Mouse (Mus musculus): ENCODE results near the gene Mgst3. TPM values are rescaled to one million over a fixed set of nuclear protein-coding genes. Genes with fewer than 3 reads are reported as not detected.

The Mgst3 gene
- polyA plus RNA-seq, 1 experiment, result 114 TPM

DNA sequence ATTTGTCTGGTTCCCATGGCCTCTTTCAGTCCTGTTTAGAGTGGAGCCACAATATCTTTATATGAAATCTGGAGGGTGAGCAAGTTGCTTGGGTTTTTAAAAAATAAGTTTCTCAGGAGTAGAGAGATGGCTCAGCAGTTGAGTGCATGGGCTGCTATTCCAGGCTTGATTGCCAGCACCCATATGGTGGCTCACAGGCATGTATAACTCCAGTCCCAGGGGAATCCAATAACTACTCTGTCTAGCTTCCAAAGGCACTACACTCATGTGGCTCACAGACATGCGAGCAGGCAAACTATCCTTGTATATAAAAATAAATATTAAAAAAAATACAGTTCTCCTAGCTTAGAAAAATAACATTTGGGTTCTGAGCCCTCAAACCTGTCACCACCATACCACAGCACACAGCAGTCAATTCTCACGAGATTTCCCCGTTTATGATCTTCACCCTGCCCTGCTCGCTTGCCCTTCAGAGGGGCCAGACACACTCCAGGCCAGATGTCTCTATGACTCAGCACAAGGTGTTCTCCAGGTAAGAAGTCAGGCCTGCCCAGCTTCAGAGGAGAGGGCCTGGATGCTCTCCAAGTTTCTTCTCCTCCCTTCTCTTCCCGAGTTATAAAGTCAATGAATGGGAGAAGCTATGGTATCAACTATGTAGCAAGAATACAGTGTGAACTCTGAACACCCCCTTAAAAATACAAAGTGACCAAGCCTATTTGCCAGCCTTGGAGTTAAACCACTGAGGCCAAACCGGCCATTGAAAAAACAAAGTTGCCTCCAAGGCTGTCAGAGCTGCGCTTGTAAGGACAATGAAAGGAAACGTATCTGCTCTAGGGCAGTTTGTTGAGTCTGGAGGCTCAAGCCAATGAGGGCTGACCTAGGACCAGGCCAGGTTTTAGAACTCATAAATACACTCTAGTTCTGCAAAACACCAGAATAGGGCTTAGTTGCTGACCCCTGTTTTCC is 12.3 kb downstream of the Mgst3 start:
- Histone ChIP-seq H3K4me3 (ENCODE audit: insufficient read depth, low read depth, low read length) (no peak overlapping the region), H3K4me1 (ENCODE audit: control insufficient read depth, insufficient read depth, insufficient read length, low read length) (peaks cover 5% of the 10 kb centered on the region; the same call in 1 of the 2 replicates), H3K27ac (replicated peaks; ENCODE audit: low read depth, low read length) (no peak overlapping the region)

DNA sequence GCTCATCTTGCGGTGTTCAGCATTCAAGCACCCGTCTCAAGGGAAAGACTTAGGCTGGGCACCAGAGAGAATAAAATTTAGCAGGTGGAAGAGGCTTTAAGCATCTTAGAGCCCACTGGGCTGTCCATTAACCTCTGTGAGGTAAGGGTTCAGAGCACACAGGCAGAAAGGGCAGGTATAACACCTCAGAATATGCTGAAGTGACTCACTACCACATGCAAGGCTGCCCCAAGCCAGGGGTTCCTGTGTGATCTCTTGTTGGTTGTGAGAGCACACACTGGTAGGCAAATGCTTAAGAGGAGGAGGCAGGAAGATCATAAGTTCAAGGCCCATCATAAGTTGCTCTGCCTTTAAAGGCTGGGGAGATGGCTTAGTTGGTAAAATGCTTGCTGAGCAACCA is 13.4 kb downstream of the Mgst3 start:
- Histone ChIP-seq H3K27ac (replicated peaks; ENCODE audit: low read depth, low read length) (no peak overlapping the region), H3K4me3 (ENCODE audit: insufficient read depth, low read depth, low read length) (no peak overlapping the region), H3K4me1 (ENCODE audit: control insufficient read depth, insufficient read depth, insufficient read length, low read length) (no peaks in the 10 kb centered on the region)

DNA sequence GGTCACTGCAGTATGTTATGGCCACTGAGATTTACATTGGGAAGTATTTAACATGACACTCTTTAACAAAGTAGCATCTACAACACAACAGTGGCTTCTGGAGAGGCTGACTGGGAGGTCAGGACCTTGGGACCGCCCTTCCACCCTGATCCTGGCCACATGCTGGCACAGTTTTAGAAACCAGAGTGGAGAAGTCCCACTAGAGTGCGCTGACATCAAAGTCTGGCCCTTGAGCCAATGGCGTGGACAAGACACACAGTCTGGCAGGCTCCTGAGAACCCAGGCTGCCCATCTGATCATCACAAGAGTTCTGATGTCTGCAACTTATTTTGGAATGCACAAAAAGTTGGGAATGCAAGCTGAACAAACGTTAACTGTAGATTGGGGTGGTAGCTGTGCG is 13.9 kb downstream of the Mgst3 start:
- Histone ChIP-seq H3K4me1 (ENCODE audit: control insufficient read depth, insufficient read depth, insufficient read length, low read length) (no peaks in the 10 kb centered on the region), H3K27ac (replicated peaks; ENCODE audit: low read depth, low read length) (no peak overlapping the region), H3K4me3 (ENCODE audit: insufficient read depth, low read depth, low read length) (no peak overlapping the region)

DNA sequence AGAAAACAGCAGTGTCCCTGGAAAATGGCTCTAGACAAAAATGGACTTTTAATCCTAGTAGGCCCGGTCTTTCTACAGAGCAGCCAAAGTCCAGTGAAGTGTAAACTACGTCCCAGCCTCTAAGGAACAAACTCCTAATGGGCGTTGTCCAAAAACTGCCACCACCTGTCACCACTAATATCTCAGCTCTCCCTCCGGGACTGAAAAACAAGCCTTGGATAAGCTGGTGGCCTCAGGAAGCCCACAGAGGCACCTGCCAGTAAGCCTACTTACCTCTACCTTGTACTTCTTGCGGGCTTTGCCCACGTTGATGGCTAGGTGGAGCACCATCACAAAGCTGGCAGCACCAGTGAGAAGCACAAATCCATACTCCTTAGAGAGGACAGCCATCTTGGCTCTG is 15.6 kb downstream of the Mgst3 start:
- no peaks in the 10 kb centered on the region for H3K4me1 ChIP-seq (ENCODE audit: control insufficient read depth, insufficient read depth, insufficient read length, low read length)
- no peak overlapping the region for H3K4me3 ChIP-seq (ENCODE audit: insufficient read depth, low read depth, low read length)
- H3K27ac ChIP-seq (replicated peaks; ENCODE audit: low read depth, low read length), result no peak overlapping the region

DNA sequence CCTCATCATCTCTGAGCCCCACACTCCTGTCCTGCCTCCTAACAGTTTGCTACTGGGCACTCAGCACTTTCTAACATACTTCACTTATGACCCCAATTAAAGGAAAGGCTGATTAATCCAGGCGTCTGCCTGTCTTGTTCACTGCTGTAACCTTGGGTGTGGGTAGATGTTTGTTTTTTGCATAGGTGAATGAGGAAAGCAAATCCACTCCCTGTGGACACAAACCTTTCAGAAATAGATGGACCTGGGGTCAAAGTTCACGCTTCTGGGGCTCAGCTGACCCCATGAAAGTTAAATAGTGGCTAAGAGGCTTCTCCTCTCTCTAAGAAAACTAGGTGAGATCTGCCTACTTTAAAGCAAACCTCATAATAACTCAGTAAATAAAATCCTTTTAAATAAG is 18.7 kb downstream of the Mgst3 start:
- no peak overlapping the region for H3K4me3 ChIP-seq (ENCODE audit: insufficient read depth, low read depth, low read length)

DNA sequence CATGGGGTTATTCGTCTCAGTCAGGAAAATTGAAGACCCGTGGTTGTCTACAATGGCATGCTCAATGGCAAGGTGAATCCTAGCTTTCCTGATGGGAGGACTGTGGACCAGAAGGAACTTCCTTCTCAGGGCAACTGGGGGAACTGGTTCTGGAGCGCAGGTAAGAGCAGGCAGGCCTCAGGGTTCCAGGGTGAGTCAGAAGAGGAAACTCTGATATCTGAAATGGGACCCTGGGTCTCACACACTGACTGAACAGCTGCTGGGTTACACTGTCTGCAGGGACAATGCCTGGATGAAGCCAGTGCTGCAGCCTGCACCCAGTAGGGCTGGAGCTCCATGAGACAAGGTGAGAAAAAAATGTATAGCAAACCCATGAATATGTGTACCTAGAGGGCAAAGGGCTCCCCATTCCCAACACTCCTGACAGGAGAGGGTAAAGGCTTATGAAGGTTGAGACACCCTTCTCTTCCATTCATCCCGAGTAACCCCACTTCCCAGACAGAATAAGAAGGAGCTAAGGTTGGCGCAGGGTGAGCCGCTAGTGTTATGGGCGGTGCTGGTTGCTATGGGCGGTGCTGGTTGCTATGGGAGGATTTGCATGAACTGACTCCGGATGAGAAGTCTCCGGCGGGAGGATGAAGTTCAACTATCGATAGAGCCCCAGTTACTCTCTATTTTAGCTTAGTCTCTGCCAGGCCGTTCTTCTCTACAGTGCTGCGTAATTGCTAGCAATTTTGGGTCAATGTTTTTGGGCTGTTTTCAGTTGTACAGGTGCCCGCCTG is 19.4 kb downstream of the Mgst3 start:
- Histone ChIP-seq H3K4me1 (ENCODE audit: control insufficient read depth, insufficient read depth, insufficient read length, low read length) (no peaks in the 10 kb centered on the region), H3K27ac (replicated peaks; ENCODE audit: low read depth, low read length) (no peak overlapping the region), H3K4me3 (ENCODE audit: insufficient read depth, low read depth, low read length) (no peak overlapping the region)

More for the DNA sequence above, 18.7 kb downstream of the Mgst3 start:
- no peaks in the 10 kb centered on the region for H3K4me1 ChIP-seq (ENCODE audit: control insufficient read depth, insufficient read depth, insufficient read length, low read length)
- H3K27ac ChIP-seq (replicated peaks; ENCODE audit: low read depth, low read length), result no peak overlapping the region

DNA sequence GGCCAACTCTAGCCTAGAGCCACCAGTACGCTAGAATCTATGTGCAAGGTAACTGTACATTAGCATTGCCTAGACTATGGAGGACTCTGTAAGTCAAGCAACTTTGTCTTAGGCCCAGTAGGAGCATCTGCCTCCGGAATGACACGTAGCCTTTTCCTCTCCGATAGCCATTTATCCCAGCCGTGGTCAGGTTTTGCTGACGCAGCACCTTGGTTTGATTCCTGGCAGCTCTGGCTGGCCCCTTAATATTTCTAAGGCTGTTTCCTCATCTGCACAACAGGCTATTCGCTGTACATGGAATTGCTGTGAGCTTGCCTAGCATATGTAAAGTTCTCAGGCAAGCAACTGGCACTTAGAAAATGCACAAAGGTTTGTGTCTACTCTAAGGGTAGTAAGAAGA is 20.9 kb downstream of the Mgst3 start:
- Histone ChIP-seq H3K4me1 (ENCODE audit: control insufficient read depth, insufficient read depth, insufficient read length, low read length) (no peaks in the 10 kb centered on the region), H3K27ac (replicated peaks; ENCODE audit: low read depth, low read length) (no peak overlapping the region), H3K4me3 (ENCODE audit: insufficient read depth, low read depth, low read length) (no peak overlapping the region)

DNA sequence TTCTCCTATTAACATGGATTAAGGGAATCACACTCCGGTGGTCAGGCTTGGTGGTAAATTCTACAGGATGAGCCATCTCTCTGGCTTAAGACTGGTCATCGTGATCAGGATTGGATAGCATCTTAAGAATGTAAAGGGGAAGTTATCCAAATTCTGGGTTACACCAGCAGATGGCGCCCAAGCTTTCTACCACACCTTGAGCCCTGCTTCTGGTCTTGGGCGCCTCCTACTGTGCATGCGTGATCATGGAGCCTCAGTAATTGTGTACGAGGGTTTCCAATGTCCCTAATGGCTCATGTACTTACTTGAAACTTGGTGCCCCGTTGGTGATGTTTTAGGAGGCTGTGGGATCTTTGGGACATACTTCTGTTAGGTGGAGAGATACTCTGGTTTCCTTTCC is 23.7 kb downstream of the Mgst3 start:
- H3K27ac ChIP-seq (replicated peaks; ENCODE audit: low read depth, low read length), result no peak overlapping the region
- H3K4me1 ChIP-seq (ENCODE audit: control insufficient read depth, insufficient read depth, insufficient read length, low read length), result no peaks in the 10 kb centered on the region
- H3K4me3 ChIP-seq (ENCODE audit: insufficient read depth, low read depth, low read length), result no peak overlapping the region

DNA sequence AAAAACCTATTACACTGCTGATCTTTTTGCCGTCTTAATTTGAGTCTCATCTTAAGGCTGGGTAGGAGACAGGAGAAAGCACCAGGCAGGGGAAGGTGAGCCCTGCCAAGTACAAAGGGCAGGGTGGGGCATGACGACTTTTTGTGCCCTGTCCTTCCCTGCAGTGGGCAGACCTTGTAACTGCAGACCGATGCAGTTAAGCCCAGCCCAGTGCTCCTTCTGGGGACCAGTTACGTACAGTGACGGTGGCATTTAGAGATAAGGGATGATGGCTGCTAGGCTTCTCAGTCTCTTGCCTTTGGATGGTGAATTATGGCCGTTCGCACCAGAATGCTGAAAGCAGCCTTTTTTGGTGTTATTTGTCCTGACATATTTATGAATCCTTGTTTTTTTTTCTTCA is 25.1 kb downstream of the Mgst3 start:
- no peak overlapping the region for H3K27ac ChIP-seq (replicated peaks; ENCODE audit: low read depth, low read length)
- H3K4me1 ChIP-seq (ENCODE audit: control insufficient read depth, insufficient read depth, insufficient read length, low read length), result no peaks in the 10 kb centered on the region

DNA sequence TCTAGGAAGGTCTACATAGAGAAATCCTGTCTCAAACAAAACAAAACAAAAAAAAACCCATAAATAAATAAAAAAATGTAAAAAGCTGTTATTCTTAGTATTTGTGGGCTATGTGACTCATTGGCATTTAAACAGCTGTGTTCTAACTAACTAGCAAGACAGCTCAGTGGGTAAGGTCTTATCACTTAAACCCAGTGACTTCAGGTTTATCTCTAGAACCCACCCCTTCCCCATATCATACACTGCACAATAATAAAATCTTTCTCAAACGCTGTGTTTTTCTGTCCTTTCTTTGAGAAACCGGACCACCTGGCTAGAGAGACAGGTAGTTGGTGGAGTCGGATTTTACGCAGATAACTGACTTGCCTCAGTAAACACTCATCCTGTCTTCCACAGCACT is 25.6 kb downstream of the Mgst3 start:
- Histone ChIP-seq H3K4me1 (ENCODE audit: control insufficient read depth, insufficient read depth, insufficient read length, low read length) (no peaks in the 10 kb centered on the region), H3K4me3 (ENCODE audit: insufficient read depth, low read depth, low read length) (no peak overlapping the region), H3K27ac (replicated peaks; ENCODE audit: low read depth, low read length) (no peak overlapping the region)

More for the DNA sequence above, 25.1 kb downstream of the Mgst3 start:
- no peak overlapping the region for H3K4me3 ChIP-seq (ENCODE audit: insufficient read depth, low read depth, low read length)

DNA sequence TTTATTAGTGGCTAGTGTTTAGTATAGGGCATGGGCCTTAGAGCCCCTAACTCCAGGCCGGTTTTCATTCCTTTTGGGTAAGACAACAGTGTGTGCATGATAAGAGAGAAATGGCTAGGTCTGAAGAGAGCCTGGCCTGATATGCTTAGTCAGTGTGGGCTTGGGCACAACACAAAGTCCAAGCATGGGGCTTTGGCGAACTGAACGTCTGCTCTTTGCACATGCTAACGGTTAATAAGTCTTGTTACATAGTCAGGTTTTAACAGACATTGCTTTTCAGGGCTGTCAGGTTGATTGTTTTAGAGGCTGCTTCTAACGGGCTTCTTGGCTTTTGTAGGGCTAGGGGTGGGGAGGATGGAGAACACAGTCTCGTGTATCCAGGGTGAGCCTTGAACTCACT is 27.0 kb downstream of the Mgst3 start:
- Histone ChIP-seq H3K4me3 (ENCODE audit: insufficient read depth, low read depth, low read length) (no peak overlapping the region), H3K27ac (replicated peaks; ENCODE audit: low read depth, low read length) (no peak overlapping the region), H3K4me1 (ENCODE audit: control insufficient read depth, insufficient read depth, insufficient read length, low read length) (no peaks in the 10 kb centered on the region)

DNA sequence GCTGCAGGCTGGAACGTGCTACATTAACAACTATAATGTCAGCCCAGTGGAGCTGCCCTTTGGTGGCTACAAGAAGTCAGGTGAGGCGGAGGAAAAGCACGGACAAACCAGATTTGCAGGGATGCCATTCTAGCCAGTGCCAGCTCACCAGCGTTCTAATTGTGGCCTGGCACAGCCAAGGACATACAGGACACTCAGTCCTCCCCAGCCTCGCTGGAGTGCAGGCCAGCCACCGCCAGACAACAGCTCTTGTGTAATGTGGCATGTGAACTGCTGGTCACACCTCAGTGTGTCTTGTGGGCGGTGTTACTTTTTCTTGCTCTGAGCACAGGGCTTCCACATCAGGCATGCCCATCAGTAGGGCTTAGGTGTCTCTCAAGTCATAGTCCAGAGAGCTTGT is 27.8 kb downstream of the Mgst3 start:
- no peak overlapping the region for H3K4me3 ChIP-seq (ENCODE audit: insufficient read depth, low read depth, low read length)
- 0 out of 2 replicates have a peak overlapping the region, but pooled peaks have one; percentile 19 for H3K27ac ChIP-seq (replicated peaks; ENCODE audit: low read depth, low read length)
- H3K4me1 ChIP-seq (ENCODE audit: control insufficient read depth, insufficient read depth, insufficient read length, low read length), result no peaks in the 10 kb centered on the region

DNA sequence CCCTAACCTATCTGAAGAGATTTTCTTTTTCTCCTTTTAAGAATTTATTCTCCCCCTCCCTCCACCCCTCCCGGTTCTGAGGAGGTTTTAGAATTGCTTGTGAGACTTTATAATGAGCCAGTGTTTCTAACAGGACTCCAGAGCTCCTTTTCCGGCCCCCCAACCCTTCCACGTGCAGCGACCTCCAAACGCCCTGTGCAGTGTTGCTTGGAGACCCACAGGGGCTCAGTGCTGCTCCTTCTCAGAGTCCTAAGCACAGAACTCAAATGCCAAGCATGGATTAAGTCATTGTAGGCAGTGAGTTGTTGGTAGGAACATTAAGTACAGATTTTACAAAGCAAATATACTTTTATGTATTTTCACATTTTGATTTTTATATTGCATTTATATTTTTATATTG is 30.3 kb downstream of the Mgst3 start:
- Histone ChIP-seq H3K4me1 (ENCODE audit: control insufficient read depth, insufficient read depth, insufficient read length, low read length) (no peaks in the 10 kb centered on the region), H3K27ac (replicated peaks; ENCODE audit: low read depth, low read length) (no peak overlapping the region)

DNA sequence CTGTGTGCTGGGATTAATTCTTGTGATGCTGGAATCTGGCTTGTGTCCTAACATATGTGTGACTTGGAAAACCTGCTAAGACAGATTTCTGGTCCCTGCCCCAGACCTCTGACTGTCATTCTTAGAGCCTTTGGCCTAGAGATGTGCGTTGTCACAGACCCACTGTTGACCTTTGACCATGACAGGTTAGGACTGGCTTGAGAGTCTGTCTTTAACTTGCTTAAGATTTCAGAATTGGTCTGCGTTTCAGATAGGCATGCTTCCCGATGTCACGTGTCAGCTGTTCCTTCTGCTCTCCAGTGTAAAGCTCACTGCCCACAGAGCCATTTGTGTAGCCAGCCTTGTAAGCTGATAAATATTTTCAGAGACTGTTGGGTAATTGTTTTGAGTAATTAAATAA is 30.8 kb downstream of the Mgst3 start:
- no peaks in the 10 kb centered on the region for H3K4me1 ChIP-seq (ENCODE audit: control insufficient read depth, insufficient read depth, insufficient read length, low read length)
- no peak overlapping the region for H3K27ac ChIP-seq (replicated peaks; ENCODE audit: low read depth, low read length)
- H3K4me3 ChIP-seq (ENCODE audit: insufficient read depth, low read depth, low read length), result no peak overlapping the region

More for the DNA sequence above, 30.3 kb downstream of the Mgst3 start:
- no peak overlapping the region for H3K4me3 ChIP-seq (ENCODE audit: insufficient read depth, low read depth, low read length)

DNA sequence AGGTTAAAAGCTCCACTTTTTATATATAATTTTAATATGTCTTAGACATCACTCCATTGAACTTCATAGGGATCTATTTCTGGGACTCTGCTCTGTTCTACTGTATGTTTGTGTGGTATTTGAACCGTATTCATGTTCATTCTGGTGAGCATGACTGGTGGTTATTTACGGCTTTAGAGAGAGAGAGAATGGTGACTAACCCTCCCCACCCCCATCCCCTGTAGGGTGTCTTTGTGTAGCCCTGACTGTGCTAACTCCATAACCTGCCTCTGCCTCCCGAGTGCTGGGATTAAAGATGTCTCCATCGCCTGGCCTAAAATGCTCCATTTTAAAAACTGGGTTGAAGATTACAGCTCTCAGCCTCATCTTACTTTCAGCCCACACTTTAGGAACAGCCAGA is 33.4 kb downstream of the Mgst3 start:
- Histone ChIP-seq H3K4me3 (ENCODE audit: insufficient read depth, low read depth, low read length) (no peak overlapping the region), H3K27ac (replicated peaks; ENCODE audit: low read depth, low read length) (no peak overlapping the region), H3K4me1 (ENCODE audit: control insufficient read depth, insufficient read depth, insufficient read length, low read length) (no peaks in the 10 kb centered on the region)
